Mouse (Mus musculus) right cerebral cortex, adult 2 months (tissue): ENCODE measurements at regions not wholly inside any gene's neighbourhood (a gene's known extent, or its start where the extent isn't known, plus 50 kb on each side); places are given as distances from the start of the nearest gene placed in this dataset.

Experiments
- DNase-seq, 2 experiments: peaks; one replicate each; pipeline ENCODE4 v3.0.0; 2021 to 2022; ENCODE audit warnings: low spot score in 2 of 2

DNA sequence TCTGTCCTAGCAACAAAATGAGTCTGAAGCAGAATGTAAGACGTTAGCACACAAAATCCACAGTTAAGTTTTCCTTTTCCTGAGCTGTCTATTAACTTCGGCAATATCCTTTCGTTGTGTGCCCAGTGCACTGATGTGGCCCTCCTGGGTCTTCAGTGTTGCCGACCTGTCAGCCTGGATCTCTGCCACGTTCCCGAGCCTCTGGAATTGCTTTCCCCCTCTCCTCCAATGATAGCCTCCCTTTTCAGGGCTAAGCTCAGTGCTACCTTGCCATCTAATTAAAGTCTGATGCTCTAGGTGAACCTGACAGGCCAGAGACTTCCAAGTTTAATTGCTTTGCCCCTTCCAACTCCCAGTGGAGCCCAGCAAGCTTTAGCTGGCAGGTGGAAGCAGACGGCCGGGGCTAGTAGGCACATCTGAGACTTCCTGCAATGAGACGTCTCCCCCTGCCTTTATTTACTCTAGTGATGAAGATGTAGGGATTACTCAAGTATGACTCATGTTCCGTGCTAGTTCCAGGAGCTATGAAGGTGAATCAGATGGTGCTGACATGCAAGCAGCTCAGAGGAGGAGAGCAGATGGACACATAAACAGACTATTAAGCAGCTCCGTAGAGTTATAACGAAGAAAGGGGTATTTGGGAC is 894.3 kb upstream of the Car8 start:
- DNase-seq: peak in 1 of 2 experiments; percentile 24

DNA sequence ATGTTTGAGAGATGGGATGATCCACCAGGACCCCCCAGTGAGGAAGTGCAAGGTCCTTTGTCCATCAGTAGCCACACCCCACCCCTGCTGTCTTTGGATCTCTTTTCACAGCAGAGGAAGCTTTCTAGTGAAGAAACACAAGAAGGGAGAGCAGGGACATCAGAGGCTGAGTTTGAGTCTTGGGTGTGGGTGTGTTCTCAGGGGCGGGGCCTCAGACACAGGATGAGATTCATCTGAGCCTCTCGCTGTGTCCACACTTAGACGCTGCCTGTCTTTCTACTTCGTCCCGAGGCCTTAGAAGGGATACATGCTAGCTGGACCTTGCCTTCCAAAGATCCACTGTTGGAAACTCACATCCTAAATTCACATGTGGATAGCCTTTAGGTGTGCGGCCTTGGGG is 893.5 kb upstream of the Car8 start:
- no peak for DNase-seq

DNA sequence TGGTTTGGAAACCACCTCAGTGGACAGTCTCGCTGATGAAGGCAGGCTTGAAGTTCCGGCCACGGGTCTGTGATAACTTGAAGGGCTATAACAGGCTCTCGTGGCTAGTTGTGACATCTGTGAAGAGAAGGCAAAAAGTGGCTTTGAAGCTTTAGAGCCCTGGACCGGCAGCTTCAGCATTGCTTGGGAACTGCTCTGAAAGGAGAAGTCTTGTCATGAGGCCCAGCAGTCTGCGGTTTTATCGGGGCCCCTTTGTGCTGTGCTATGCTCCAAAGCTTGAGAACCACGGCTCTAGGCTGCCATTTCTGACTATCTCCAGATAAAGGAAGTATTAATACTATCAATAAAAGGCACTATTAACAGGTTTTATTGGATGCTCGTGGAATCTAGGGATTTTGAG is 892.8 kb upstream of the Car8 start:
- DNase-seq: no peak

DNA sequence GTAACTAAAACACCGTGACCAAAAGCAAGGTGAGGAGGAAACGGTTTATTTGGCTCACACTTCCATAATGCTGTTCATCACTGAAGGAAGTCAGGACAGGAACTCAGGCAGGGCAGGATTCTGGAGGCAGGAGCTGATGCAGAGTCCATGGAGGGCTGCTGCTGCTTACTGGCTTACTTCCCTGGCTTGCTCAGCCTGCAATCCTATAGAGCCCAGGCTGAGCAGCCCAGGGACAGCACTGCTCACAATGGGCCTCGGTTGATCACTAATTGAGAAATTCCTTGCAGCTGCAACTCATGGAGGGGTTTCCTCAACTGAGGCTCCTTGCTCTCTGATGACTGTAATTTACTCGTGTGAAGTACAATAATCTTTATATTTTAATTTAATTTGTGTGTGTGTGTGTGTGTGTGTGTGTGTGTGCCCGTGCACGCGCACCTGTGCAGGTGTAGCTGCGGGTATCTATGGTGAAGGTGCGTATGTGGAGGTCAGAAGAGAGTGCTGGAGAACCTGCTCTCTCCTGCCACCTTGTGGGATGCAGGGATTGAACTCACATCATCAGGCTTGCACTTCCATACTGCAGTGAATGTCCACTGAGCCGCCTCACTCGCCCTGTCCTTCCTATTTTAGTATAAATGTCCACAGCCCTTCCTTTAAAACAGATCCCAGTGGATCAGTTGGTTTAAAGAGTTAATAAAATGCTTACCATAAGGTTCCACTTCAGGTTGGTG is 886.6 kb upstream of the Car8 start:
- DNase-seq: peak in 1 of 2 experiments; percentile 37

DNA sequence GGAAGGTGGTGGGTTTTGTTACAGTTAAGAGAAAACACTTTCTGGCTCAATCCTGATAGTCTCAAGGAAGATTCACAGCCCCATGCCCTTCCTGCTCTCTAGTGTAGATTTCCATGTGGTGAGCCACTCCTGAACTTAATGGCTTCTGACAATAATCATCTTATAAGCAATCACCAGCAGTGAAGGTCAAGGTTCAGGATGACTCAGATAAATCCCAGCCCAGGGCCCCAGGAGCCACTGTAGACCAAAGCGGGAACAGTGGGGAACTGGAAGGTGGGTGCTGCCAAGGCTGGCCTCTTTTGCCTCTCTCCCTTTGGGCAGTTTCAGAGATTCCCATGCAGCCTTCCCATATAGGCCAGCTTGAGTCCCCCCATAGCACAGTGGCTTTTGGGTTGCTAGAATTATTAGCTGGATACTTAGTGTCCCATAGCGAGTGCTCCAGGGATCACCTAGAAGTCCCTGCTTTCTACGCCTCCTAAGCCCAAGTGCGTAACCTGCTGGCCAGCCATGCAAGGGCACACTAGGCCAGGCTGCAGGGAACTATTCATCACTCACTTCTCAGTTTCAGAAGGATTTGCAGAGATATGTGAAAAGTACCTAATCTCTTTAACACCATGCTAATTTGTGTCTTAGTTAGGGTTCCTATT is 885.9 kb upstream of the Car8 start:
- DNase-seq: no peak

DNA sequence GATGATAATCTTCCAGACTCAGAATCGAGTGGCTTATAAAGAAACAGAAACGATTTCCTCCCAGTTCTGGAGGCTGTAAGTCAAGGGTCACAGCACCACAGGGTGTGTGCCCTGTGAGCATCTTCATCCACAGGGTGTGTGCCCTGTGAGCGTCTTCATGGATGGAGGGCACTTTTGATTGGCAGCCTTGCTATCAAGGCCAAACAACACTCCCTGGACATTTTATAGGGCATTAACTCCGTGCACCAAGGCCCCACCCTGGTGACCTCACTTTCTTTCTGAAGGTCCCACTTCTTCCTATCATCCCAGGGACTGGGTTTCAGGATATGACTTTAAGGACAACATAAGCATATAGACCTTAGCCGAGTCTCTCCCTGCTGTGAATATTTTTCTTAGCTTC is 885.3 kb upstream of the Car8 start:
- no peak for DNase-seq

DNA sequence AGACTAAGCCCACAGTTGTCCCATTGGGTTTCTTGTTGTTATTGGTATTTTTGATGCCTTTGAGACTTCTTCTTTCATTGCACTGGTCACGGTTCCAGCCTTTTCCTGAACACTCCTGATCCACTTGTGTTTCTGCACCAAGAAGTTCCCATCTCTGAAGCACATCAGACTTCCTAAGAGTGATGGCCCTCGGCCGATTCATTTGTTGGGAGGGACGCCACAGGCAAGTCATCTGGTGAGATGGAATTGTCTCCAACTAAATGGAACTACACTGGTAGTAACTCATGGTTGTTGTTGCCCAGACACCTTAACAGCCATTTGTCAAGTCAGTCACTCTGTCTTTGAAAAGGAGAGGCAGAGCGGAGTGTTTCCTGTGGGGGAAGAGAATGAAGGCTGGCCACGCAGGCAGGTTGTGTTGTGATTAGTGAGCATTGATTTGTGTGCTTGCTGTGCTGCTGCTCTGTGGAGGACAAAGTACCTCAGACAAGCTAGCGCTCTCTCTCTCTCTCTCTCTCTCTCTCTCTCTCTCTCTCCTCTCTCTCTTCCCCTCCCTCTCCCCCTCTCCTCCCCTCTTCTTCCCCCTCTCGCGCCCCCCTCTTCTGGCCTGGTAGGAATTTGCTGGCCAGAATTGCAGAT is 884.7 kb upstream of the Car8 start:
- no peak for DNase-seq

DNA sequence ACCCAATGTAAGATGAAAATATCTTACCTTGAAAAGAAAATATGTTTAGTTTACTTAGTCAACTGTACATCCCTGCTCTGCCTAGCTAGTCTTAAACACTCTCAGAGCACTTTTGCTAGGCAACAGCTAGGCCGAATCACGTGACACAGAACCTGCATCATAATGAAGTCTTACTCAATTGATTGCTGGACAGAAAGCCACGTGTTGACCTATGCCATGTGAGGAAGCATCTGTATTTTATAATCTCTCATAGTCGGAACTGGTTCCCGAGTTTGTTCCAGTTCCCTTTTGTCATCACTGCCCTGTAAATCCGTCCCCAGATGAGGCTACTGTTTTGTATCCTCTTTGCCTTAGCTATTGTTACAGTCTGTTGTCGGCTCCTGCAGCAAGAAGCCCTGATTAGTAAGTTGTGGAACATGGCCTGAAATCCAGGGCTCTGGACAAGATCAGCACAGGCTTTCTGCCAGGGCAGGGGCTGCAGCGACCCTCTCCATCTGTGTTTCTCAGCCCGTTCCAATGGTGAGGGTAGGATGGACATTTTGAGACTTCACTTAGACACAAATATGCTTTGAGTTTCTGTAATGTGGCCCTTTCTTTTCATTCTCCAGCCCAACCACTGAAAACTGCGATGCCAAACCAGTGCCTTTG is 883.9 kb upstream of the Car8 start:
- no peak for DNase-seq

DNA sequence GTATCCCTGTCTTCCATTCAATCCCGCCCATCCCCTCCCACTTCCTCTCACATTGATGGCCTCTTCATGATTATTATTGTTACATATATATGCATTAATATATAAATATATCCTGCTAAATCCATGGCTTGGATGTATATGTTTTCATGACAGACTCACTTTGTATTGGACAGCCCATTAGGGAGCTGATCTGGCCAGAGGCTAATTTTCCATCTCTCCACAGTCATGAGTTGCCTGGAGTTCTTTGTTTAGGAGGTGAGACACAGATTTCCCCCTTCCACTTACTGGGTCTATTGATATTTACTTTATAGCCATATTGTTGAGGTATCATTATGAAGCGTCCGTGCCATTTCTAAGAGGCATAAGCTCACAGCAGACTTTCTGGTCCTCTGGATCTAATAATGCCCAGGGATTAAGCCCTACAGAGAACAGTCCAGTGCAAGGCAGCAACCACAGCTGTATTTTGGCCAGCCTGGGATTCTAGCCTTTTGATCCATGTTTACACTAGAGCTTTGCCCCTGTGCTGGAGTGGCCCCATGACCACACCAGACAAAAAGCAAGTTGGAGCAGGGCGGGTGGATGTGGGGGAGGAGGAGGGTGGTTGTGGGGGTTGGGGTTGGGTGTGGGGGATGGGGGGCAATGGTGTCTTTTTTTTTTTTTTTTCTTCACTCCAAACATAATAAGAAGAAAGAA is 878.3 kb upstream of the Car8 start:
- DNase-seq: no peak

DNA sequence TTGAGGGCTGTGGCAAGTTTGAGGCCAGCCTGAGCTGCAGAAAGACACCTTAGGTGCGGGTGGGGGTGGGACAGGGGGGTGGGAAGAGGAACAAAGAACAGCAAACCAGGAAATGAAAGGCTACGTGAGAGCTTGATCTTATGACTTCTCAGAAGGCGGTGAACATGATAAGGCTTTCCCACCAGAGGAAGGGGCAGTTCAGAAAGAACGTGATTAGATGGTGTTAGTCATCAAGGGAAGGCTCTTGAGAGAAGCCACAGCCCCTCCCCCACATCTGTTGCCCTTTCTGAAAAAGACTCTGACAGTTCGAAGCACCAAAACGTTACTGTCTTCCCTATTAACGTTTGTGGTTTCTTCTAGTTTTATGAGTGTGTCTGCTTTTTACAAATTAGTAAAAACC is 877.0 kb upstream of the Car8 start:
- no peak for DNase-seq

DNA sequence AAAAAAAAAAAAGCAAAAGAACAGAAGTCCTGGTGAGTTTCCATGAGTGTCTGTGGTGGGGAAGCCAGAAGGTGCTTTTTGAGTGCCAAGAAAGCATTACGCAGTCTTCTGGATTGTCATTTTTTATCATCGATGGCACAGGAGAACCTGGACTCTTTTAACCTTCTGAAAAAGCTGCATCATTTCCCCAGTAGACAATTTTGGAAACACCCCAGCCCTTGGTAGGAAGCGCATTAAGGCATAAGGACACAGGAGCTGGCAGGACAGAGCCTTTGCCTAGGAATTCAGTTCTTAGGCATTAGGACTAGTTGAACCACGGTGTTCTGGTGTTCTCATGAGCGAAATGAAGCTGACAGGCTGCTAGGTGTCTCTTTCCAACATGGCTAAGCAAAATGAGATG is 875.1 kb upstream of the Car8 start:
- DNase-seq: no peak

DNA sequence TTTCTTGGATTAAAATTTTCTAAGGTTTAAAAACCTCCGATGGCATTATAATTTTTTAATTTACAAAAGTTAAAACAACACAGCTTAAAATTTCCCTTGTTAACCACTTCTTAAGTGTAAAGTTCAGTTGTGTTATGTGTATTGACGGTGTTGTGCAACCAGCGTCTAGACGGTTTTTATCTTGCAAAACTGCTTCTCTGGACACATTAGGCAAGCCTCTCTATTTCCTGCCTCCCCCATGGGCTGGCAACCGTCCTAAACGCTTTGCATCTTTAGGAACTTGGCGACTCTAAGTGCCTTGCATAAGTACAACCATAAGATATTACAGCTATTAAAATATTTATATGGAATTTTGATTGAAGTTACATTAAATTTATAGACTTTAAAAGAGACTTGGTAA is 871.5 kb upstream of the Car8 start:
- DNase-seq: no peak

DNA sequence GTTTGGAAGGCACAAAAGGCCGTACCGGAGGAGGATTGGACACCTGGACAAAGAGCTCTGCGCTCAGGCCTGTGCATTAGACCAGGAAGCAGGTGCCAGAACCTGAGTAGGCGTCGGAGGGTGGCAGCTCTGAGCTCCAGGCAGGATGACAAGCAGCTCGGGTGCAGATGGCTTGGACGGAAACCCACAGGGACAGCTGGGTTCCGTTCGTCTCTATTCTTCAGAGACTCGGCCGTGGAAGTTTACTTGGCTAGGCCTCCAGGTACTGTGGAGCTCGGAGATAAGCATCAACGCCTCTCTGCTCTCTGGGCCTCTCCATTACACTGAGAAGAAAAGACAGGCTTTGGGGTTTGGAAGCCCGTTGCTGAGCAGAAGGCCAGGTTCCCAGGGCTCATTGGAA is 868.5 kb upstream of the Car8 start:
- peak in 1 of 2 experiments; percentile 45 for DNase-seq

DNA sequence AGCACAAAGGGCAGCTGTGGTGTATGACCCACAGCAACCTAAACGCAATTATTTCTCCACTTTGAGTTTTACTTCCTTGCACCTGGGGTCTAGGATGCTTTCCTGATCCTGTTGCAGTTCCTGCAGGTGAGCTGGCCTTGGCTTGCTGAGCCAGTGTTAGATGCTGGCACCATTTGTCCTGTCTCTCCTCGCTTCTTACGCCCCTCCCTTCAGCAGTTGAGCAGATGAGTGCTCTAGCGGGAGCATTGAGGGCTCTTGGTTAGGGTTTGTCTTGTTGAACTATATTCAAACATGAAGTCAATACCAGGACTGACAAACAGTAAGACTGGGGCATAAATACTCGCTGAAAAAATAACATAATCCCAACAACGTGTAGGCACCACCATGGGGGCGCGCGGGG is 867.9 kb upstream of the Car8 start:
- no peak for DNase-seq

DNA sequence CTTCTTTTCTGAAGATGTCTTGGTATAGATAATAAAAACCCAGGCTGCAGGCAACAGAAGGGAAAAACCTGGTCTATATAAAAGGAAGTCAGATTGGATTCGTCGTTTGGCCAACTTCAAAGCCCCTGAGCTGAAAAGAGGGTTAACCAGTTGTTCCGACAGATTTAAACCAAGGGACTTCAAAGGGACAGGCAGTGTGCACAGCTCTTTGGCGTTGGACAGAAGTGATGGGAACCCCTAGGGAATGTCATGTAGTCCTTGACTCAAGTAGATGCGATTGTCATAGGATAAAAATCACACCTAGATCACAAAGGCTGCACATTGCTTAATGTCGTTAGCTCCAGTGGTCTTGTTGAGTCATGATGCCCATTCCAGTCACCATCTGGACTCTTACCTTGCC is 865.8 kb upstream of the Car8 start:
- DNase-seq: no peak

DNA sequence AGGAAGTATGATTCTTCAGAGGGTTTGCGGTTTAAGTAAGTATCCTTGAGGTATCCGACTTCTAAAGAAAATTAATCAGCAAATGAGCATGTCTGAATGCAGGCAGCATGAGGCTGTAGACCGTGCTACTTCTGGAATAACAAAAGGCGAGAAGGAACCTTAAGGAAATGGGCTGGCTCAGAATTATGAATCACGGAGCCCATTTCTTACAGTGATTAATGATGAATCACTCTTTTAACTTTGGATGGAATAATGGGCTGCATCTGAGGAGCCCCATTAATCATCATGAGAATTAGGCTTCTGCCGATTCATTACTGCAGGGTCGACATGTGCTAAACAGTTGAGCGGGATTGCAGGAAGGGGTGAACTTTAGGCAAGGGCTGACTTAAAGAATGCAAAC is 865.1 kb upstream of the Car8 start:
- no peak for DNase-seq

DNA sequence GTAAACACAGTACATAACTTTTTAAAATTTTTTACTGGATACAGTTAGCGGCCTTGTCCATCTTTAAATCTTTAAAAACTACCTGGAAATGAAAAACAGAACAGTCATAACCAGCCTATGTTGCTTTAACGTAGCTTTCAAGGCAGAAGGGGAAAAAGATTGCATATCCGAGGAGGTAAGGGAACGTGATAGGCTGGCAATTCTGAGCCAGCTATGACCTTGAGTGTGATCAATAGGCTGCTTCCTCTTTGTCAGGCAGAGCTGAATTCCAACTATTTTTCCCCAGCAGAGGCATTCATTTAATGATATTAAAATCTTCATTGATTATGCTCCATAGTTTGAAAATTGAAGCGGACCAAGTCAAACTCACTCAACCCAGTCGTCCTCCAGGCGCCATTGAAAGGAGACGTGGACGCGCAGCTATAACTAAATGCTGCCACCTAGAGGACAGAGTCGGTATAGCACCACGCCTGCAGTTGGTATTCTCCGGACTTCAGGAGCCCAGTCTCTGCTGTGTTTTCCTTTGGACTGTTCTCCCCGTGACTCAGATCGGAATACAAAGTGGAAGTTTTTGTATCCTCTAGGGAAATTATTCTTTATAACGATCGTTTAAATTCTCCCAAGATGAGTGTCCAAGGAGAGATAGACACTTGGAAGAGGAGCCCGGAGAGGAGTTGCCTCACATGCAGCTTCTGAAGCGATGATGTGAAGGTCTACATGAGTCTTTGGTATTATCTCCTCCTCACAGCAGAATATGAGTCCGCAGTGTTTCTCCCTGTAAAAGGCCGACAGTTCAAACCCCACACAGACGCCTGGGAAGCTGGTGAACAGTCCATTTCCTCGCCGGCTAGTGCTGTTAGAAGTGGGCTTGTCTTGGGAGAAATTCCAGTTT is 858.2 kb upstream of the Car8 start:
- peak; percentile 92 to 96 for DNase-seq

DNA sequence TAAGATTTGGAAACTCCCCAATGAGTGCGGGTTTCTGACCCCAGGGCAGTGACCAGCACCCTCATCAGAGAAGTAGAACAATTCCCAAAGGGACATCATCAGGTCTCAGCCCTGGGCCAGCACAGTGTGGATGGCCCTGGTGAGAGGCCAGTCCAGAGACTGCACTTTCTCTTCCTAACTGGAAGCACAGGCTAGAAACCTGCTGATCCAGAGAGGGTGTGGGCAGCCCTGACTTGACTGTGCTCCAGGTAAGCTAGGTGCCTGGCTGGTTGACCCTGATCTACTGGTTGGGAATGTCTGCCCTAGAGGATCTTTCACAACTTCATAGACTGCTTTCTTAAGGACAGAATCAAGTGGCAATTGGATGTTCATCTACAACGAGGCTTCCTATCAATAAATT is 857.4 kb upstream of the Car8 start:
- DNase-seq: no peak

DNA sequence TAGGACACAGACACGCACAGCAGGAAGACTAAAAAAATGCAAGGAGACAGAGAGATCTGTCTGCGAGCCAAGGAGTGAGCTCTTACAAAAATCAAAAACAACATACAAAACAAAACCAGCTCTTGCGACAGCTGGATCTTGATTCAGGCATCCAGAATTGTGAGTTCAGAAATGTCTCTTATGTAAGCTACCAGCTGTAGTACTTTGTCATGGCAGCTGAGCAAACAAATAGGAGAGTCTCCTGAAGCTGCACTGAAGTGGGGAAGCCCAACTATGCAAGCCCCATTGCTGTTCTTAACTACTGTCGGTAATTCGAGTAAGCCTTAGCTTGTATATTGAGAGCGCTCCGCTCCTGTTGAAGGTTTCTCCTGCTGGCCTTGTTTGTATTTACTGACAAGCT is 856.8 kb upstream of the Car8 start:
- peak in 1 of 2 experiments; percentile 9 for DNase-seq

DNA sequence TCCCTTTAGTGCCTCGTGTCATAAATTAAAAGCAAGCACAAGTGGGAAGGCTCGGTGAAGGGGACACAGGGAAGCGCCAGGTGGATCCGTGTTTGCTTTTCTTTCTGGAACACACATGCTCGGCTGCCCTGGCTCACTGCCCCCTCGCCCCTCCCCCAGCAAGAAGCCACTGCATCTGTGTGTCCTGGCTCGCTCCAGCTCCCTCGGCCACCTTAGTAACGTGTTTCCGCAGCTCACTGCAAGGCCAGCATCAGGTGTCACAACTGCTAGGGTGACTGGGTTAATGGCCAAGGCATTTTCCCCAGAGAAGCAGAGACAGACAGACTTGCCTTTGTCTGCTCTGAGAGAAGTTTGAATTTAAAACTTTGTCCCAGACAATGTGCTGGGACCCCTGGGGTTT is 855.7 kb upstream of the Car8 start:
- DNase-seq: no peak

DNA sequence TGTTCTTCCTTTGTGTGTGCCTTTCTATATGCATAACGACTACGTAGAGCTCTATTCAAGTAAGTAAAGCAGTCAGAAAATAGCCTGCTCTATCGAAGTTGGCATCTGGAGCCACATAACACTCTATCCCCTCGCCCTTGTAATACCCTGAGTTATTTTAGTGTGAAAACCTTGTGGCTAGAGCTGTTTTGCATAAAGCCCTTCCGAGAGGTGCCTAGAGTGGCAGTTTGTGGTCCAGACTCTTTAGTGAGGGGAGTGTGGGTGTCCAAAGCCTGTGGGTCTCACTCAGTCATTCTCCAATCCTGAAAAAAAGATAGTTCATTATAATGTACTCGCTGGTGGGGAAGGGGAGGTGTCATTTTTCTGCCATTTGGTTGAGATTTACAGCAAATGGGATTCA is 855.2 kb upstream of the Car8 start:
- DNase-seq: no peak
